Mouse (Mus musculus) v-Abl transformed pro-B cells (cell line): Measurements from ENCODE around the gene Kcnn1.

Experiments used
- in situ Hi-C, 2 experiments: fragments of 400-800 bp; cut with MboI; formaldehyde crosslinking; loops; one replicate each; pipeline ENCODE4 v1.15.1; 2025; ENCODE audit not compliant: unreplicated experiment in 2 of 2

The Kcnn1 gene

DNA sequence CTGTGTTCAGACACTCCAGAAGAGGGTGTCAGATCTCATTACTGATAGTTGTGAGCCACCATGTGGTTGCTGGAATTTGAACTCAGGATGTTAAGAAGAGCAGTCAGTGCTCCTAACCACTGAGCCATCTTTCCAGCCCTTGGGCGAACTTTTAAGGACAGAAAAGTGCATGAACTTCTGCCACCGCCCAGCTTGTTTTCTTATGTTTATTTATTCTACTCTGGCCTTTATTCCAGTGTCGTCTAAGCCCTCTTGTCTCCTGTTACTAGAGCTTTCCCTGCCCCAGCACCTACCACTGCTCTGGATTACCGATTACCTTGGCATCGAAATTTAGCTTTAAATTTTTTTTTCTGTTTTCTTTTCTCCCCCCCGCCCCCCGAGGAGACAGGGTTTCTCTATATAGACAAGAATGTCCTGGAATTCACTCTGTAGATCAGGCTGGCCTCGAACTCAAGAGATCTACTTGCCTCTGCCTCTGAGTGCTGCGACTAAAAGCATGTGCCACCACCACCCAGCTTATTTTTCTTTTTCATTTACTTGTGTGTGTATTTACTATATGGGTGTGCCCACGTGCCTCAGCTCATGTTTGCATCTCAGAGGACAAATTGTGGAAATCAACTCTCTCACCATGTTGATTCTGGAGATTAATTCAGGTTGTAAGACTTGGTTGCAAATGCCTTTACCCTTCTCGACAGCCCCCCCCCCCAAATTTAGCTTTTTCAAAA is 60.1 kb downstream of the Kcnn1 start:
- in situ Hi-C loops: loop anchor here (5.0 kb wide), 2 partner anchors 34 to 36 kb away; partner anchors contain the start of gene Arrdc2 (in 2 of the 2)

DNA sequence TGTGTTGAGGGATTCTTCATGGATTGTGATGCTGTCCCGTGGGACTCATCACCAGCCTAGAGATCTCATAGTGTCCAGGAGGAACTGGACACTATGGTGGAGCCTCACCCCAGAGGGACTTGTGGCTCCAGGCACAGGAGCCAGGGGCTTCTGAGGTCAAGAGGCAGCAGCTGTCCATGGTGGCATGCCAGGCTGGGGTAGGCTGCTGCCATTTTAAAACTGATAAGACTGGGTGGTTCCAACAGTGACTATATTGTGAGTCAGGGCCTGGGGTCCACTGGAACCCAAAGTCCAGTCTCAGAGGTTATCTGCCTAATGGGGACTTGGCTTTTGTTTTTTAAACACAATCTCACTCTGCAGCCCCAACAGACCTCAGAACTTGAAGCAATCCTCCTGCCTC is 61.2 kb downstream of the Kcnn1 start:
- in situ Hi-C loops: loop anchor here (5.0 kb wide), 2 partner anchors 35 kb away; partner anchors contain the start of gene Arrdc2 (in 2 of the 2)

DNA sequence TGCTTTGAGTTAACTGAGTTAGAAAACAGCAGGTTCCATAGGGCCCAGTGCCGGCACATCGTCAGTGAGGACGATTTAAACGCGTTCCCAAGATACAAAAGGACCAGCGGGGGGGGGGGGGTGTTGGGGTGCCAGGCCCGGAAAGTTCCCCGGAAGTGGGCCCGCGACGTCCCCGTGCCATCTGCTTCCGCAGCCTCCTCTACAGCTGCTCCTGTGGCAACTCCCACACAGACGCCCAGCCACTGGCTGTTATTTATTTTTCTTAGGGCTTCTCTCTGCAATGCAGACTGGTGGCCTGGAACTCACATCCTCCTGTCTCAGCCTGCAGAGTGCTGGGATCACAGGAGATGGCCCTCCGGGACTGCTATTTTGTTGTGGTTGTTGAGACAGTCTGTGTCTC is 61.9 kb downstream of the Kcnn1 start:
- in situ Hi-C loops: loop anchor here (5.0 kb wide), 2 partner anchors 34 to 36 kb away; partner anchors contain the start of gene Arrdc2 (in 2 of the 2)

DNA sequence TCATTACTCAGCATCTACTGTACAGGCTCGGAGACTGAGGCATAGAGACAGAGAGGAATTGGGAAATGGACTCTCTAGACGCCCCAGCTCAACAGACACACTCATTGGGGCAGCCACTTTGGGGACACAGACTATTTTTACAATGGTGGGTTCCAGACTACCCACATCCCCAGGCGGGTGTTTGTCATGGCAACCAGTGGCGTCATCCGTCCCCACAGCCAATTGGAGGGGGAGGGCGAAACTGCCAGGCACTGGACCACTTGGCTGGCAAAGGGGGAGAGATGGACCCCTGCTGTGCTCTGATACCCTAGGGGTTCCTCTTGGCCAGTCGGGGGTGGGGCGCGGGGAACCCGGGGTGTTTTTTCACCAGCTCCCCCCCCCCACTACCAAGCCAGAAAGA is 62.4 kb downstream of the Kcnn1 start:
- in situ Hi-C loops: loop anchor here (5.0 kb wide), 2 partner anchors 33 to 37 kb away; partner anchors contain the start of gene Arrdc2 (in 2 of the 2)

DNA sequence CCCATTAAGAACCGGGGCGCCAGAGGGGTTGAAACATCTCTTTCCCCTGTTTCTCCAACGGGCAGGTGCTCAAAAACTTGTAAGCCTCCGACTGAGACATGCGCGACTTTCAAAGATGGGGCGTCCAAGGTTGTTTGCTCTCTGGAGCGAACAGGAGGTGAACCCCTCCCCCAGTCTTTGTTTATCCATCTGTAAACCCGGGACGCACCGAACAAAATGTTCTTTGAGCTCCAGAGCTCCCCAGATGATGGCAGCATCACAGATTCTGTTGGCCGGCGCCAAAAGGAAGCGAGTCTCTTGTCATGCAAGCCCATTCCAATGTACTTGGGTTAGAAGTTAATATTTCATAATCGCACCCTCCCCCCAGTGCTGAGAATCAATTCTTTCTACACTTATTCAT is 64.8 kb downstream of the Kcnn1 start:
- in situ Hi-C loops: no loop called here

DNA sequence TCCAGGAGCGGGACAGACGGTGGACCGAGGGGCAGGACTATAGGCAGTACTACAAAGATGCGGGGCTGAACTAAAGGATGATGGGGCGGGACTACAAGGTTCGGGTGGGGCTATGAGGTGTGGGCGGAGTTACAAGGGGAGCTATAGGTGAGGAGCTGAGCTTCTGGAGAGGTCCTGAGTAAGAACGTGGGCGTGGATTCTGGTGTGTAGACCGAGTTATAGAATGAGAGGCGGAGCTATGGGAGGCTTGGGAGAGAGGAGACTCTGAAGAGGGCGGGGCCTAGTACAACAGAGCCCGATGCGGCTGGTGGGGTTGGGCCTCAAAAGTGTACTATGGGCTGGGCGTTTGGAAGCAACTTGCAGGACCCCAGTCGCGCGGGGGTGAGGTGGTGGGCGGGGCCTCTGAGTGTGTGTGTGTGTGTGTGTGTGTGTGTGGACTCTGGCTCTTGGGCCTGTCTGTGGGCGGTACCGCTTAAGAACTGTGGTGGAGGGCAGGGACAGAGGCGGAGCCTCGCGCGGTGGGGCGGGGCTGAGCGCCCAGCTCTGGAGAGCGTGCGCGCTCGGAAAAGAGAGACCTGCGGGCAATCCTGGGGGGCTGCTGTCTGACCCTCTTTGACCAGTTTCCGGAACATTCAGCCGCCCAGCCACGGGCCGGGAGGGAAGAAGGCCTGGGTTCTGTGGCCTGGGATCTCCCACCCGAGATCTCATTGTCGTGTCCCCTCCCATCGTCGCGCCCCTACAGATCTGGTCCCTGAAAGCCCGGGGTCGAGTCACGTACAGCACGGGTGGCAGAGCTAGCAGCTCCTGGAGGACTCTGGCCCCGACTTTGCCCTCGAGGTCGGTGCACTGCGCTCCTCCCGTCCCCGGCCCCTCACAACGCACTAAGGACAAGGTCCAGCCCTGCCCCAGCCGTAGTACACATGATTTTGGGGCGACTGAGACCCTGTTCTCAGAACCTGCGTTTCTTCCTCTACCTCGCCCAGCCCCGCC is 65.7 kb downstream of the Kcnn1 start:
- in situ Hi-C loops: no loop called here

DNA sequence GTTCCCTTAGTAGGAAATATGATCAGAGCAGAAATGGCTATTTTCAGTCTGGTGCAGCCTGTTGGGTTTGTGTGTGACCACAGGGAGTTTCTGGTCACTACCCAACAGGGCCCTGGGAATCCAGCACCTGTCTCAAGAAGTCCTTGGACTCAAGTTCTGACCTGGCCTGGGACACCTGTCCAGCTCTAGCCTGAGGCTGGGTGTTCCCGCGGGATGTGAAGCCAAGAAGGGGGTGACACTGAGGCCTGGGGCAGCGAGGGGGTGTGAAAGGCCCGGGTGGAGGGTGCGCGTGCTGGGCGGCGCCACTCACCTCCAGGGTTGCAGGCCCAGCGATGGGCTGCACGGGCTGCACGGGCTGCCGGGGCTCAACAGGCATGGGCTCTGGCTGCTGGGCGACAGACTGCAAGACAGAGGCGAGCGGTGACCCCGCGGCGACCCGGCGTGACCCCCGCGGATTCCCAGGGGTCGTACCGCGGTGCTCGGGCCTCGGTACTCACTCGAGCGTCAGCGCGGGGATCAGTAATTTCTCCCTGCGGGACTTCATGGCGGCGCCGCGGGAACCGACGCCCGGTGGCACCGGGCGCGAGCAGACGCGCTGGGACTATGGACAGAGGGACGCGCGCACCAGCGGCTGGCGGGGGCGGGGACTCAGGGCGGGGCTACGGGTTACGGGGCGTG is 66.5 kb downstream of the Kcnn1 start:
- in situ Hi-C loops: no loop called here

DNA sequence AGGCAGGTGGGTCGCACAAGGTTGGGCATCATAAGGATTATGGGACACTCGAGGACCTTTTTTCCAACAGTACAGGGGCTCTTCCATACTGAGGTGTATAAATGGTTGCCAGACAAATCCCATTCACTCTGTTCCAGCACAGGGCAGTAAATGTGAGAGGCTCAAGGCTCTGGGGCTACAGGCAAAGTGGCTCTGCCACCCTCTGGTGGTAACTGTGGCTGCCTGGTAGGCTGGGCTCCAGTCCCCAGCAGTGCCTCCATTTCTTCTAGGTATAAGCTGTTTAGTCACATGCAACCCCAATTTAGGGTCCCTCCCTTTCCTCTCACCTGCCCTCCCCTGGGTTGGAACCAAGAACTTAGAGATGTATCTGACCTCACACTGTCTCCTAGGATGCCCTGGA is 67.7 kb downstream of the Kcnn1 start:
- in situ Hi-C loops: no loop called here

DNA sequence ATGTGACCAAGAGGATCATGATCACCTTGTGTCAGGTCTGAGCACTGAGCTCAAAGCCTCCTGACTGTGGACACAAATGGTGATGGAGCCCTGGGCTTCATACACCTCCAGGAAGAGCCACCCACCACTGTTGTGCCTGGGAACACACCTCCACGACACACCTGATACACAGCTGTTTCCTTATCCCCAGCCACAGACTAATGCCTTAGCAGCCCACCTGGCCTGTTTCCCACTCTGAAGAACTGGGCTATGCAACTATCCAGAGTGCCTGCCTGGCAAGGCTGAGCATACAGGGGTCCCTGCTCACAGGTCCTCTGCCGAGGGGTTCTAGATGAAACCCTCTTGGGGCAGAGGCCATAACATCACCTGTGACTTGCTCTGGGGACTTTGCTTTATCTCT is 68.8 kb downstream of the Kcnn1 start:
- in situ Hi-C loops: no loop called here

DNA sequence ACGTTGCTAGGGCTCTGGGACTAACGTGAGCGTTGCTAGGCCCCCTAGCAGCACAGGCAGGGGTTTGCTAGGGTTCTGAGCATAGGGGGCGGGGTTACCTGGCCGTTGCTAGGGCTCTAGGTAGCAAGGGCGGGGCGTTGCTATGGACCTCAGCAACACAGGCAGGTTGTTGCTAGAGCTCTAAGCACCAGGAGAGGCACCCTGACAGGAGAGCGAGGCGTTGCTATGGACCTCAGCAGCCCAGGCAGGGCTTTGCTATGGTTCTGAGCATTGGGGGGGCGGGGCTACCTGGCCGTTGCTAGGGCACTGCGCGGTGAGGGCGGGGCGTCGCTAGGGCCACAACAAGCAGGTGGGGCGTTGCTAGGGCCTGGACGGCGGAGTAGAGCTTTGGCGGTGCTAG is 70.4 kb downstream of the Kcnn1 start:
- in situ Hi-C loops: no loop called here
